21 mouse cellular contexts compared by ENCODE assay signal in genomic region chr14:25448471-25448870, GRCm38 (mm10). TPM values are rescaled to one million over a fixed set of nuclear protein-coding genes. Genes with fewer than 3 reads are reported as not detected.
DNase-seq lines count a peak whose midpoint lies in the region; ATAC-seq and TF ChIP-seq lines count a peak whose summit lies in the region.
"Had no signal": no experiment of that assay in that cellular context is flagged by ENCODE, and none has a peak within 500 bp of the region (broad histone marks: within the 10 kb centered on the region; RNA-seq: fewer than 3 reads in every experiment).

No protein-coding gene starts in this region.

- H3K27ac ChIP-seq in forebrain, embryonic 10.5 days = peak overlapping the region; percentile 26
- no peak overlapping the region for H3K27ac ChIP-seq in forebrain, embryonic 11.5 days (ENCODE audit: low read depth, low read length)
- H3K27ac ChIP-seq in midbrain, embryonic 10.5 days (replicated peaks) = peak overlapping the region; percentile 47
- no peak overlapping the region for H3K27ac ChIP-seq in midbrain, embryonic 16.5 days (ENCODE audit: low read length)
- no peak overlapping the region for H3K27ac ChIP-seq in thymus, adult 2 months (ENCODE audit: control insufficient read depth, insufficient read depth, low read length)
- H3K27ac ChIP-seq: embryonic facial prominence, embryonic 10.5 days; heart, embryonic 15.5 days; limb, embryonic 13.5 days; liver, embryonic 13.5 days had no signal

- H3K9ac ChIP-seq in forebrain, embryonic 11.5 days (ENCODE audit: low read length) = no peak overlapping the region
- H3K9ac ChIP-seq in midbrain, embryonic 16.5 days (ENCODE audit: low read depth, low read length) = no peak overlapping the region
- H3K9ac ChIP-seq: forebrain, postnatal 0 days; heart, embryonic 15.5 days; limb, embryonic 13.5 days; liver, embryonic 13.5 days had no signal

- H3K4me3 ChIP-seq in forebrain, embryonic 10.5 days = no peak overlapping the region
- no peak overlapping the region for H3K4me3 ChIP-seq in forebrain, embryonic 11.5 days (ENCODE audit: low read depth, low read length)
- H3K4me3 ChIP-seq in midbrain, embryonic 10.5 days = no peak overlapping the region
- no peak overlapping the region for H3K4me3 ChIP-seq in midbrain, embryonic 16.5 days (ENCODE audit: low read depth, low read length)
- H3K4me3 ChIP-seq in thymus, adult 2 months (ENCODE audit: control insufficient read depth, insufficient read depth, low read length) = no peak overlapping the region
- H3K4me3 ChIP-seq: embryonic facial prominence, embryonic 10.5 days; heart, embryonic 15.5 days; limb, embryonic 13.5 days; liver, embryonic 13.5 days had no signal

- no peak for DNase-seq in forebrain, embryonic 10.5 days (ENCODE audit: extremely low spot score, low spot score)
- DNase-seq in forebrain, embryonic 11.5 days (ENCODE audit: low spot score) = no peak
- no peak for DNase-seq in midbrain, embryonic 10.5 days (ENCODE audit: low spot score)
- peak; percentile 6 for DNase-seq in thymus, postnatal 4 days
- no peak for DNase-seq in thymus, adult 2 months
- DNase-seq in urinary bladder, postnatal 4 days (ENCODE audit: low spot score in 2 of 2) = no peak
- DNase-seq: adrenal gland, postnatal 36 days; cerebellum, adult 9-11 months; forebrain, postnatal 0 days; gastrocnemius, postnatal 14 days; liver, embryonic 13.5 days; lung, adult 2 months; lung, postnatal 14 days; right cerebral cortex, postnatal 25 days; thymus, postnatal 25 days had no signal

- no peak for TF ChIP-seq POLR2A in thymus, adult 2 months (IDR thresholded peaks at IDR 0.05; ENCODE audit: control insufficient read depth, extremely low read depth, insufficient read depth, low read length, poor library complexity)

- no peaks in the 10 kb centered on the region for H3K9me3 ChIP-seq in forebrain, embryonic 10.5 days
- H3K9me3 ChIP-seq in forebrain, embryonic 11.5 days (ENCODE audit: control insufficient read depth, low read length) = no peaks in the 10 kb centered on the region
- H3K9me3 ChIP-seq in midbrain, embryonic 10.5 days (replicated peaks) = no peaks in the 10 kb centered on the region
- no peaks in the 10 kb centered on the region for H3K9me3 ChIP-seq in midbrain, embryonic 16.5 days (replicated peaks; ENCODE audit: control insufficient read depth, low read length, poor library complexity, severe bottlenecking)
- H3K9me3 ChIP-seq: embryonic facial prominence, embryonic 10.5 days; heart, embryonic 15.5 days; limb, embryonic 13.5 days; liver, embryonic 13.5 days had no signal

- TF ChIP-seq CTCF in thymus, adult 2 months (IDR thresholded peaks at IDR 0.05; ENCODE audit: borderline replicate concordance, control insufficient read depth, extremely low read depth, insufficient read depth, low read length, poor library complexity) = no peak

- no peak overlapping the region for H3K4me2 ChIP-seq in forebrain, embryonic 11.5 days (ENCODE audit: low read depth, low read length, severe bottlenecking)
- no peak overlapping the region for H3K4me2 ChIP-seq in midbrain, embryonic 16.5 days (ENCODE audit: low read length)
- H3K4me2 ChIP-seq: heart, embryonic 15.5 days; limb, embryonic 13.5 days; liver, embryonic 13.5 days had no signal

- no peaks in the 10 kb centered on the region for H3K36me3 ChIP-seq in forebrain, embryonic 10.5 days (replicated peaks)
- no peaks in the 10 kb centered on the region for H3K36me3 ChIP-seq in forebrain, embryonic 11.5 days (ENCODE audit: control insufficient read depth, insufficient read depth, low read length)
- no peaks in the 10 kb centered on the region for H3K36me3 ChIP-seq in midbrain, embryonic 10.5 days
- no peaks in the 10 kb centered on the region for H3K36me3 ChIP-seq in midbrain, embryonic 16.5 days (ENCODE audit: control insufficient read depth, insufficient read depth, low read length)
- no peaks in the 10 kb centered on the region for H3K36me3 ChIP-seq in thymus, adult 2 months (ENCODE audit: control insufficient read depth, insufficient read depth, low read length)
- H3K36me3 ChIP-seq: embryonic facial prominence, embryonic 10.5 days; heart, embryonic 15.5 days; limb, embryonic 13.5 days; liver, embryonic 13.5 days had no signal

- WGBS in forebrain, embryonic 10.5 days = 32% methylated on average over 2 of the region's 2 CpGs
- 32% methylated on average over 2 of the region's 2 CpGs for WGBS in forebrain, embryonic 11.5 days
- 22% methylated on average over 2 of the region's 2 CpGs for WGBS in midbrain, embryonic 10.5 days
- 29% methylated on average over 2 of the region's 2 CpGs for WGBS in midbrain, embryonic 16.5 days
- 96% methylated on average over 2 of the region's 2 CpGs for WGBS in thymus, adult 2 months

- no peak for ATAC-seq in forebrain, embryonic 11.5 days (replicated peaks; ENCODE audit: low FRiP score)
- ATAC-seq in midbrain, embryonic 16.5 days = no peak
- ATAC-seq: CD4-positive, CD25-positive, alpha-beta regulatory T cell, adult 4 months; forebrain, postnatal 0 days; intestine, postnatal 0 days had no signal

- peaks cover 32% of the 10 kb centered on the region for H3K4me1 ChIP-seq in forebrain, embryonic 10.5 days
- H3K4me1 ChIP-seq in forebrain, embryonic 11.5 days (replicated peaks; ENCODE audit: control insufficient read depth, insufficient read depth, low read length) = no peaks in the 10 kb centered on the region; the same call in 1 of the 2 replicates
- H3K4me1 ChIP-seq in midbrain, embryonic 10.5 days = peaks cover 33% of the 10 kb centered on the region
- H3K4me1 ChIP-seq in midbrain, embryonic 16.5 days (ENCODE audit: control insufficient read depth, insufficient read depth, low read length) = no peaks in the 10 kb centered on the region
- peaks cover 37% of the 10 kb centered on the region for H3K4me1 ChIP-seq in thymus, adult 2 months (replicated peaks; ENCODE audit: control insufficient read depth, insufficient read depth, low read length)

- peaks cover 12% of the 10 kb centered on the region; the same call in 1 of the 2 replicates for H3K27me3 ChIP-seq in forebrain, embryonic 10.5 days (ENCODE audit: poor library complexity, severe bottlenecking)
- H3K27me3 ChIP-seq in forebrain, embryonic 11.5 days (ENCODE audit: control insufficient read depth, insufficient read depth, low read length) = no peaks in the 10 kb centered on the region
- H3K27me3 ChIP-seq in midbrain, embryonic 10.5 days (ENCODE audit: low read depth, poor library complexity, severe bottlenecking) = no peaks in the 10 kb centered on the region; the same call in 1 of the 2 replicates
- H3K27me3 ChIP-seq in midbrain, embryonic 16.5 days (ENCODE audit: control insufficient read depth, insufficient read depth, low read depth, low read length) = no peaks in the 10 kb centered on the region
- H3K27me3 ChIP-seq in thymus, adult 2 months (ENCODE audit: control insufficient read depth, insufficient read depth, low read length) = no peaks in the 10 kb centered on the region
- H3K27me3 ChIP-seq: heart, embryonic 15.5 days; limb, embryonic 13.5 days had no signal

RNA-seq across cellular contexts. Expression of gene Zmiz1, which starts 10.5 kb away (rescaled TPM):
- polyA plus RNA-seq in forebrain, embryonic 10.5 days (2016; fragmentation: Nextera tagmentation; extraction: Ambion mirVana) = 38.8 and 42.5 TPM in 2 replicates
- 70.1 and 71.2 TPM in 2 replicates for polyA plus RNA-seq in forebrain, embryonic 11.5 days (2014; fragmentation: Nextera tagmentation; extraction: Ambion mirVana)
- polyA plus RNA-seq in midbrain, embryonic 10.5 days (2016; fragmentation: Nextera tagmentation; extraction: Ambion mirVana) = 42.2 and 55.8 TPM in 2 replicates
- 54.2 and 58.0 TPM in 2 replicates for polyA plus RNA-seq in midbrain, embryonic 16.5 days (2015; fragmentation: Nextera tagmentation; extraction: Ambion mirVana)
- 58.9 and 93.6 TPM in 2 replicates for polyA plus RNA-seq in thymus, adult 2 months (2012; rRNA removed)

Comparison
In these comparisons a context has a peak if more than half of its experiments do, and no peak if none do; other contexts are left out.
1. H3K27ac ChIP-seq: peak in forebrain, embryonic 10.5 days (single experiment) and midbrain, embryonic 10.5 days (single experiment); none in forebrain, embryonic 11.5 days (single experiment), midbrain, embryonic 16.5 days (single experiment) and thymus, adult 2 months (single experiment).